Mouse (Mus musculus): ENCODE results near the gene Psme4. TPM values are rescaled to one million over a fixed set of nuclear protein-coding genes. Genes with fewer than 3 reads are reported as not detected.
"Not testable (repeated sequence)": the region's sequence is repeated elsewhere in the genome, so short reads cannot be mapped to it uniquely, and the experiment has no call there.

The Psme4 gene
- polyA plus RNA-seq (2015; fragmentation: Nextera tagmentation; extraction: Ambion mirVana) = 7.6 and 9.2 TPM in 2 replicates

DNA sequence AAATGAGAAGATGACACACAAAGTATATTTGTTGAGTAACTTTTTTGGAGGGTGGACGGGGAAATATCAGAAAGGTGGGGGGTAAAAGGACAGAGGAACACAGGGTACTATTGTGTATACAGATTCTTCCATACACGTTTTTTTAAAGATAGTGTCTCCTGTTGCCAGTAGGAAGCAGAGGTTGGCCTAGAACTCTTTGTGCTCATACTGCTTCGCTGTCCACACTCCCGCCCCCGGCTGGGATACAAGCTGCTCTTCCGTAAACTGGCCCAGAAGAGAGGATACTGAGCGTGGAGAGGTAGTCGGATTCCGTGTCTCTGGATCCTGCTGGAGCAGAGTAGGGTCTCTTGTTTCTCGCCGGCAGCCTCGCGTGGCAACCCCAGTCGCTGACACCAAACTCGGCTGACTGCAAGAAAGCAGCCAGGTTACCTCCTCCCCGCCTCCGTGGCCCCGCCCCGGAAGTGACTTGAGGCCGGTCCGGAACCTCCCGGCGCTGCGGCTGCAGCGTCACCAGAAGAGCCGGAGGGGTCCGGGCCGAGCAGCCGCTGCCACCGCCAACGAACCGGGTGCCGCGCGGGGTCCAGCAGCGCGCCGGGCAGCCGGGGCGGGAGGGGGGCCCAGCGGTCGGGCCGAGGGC is at the start of gene Psme4:
Gene Psme4 (plus strand): TSS at position 460 of the 637 bp plus-strand sequence.
- H3K9me3 ChIP-seq (replicated peaks) = no peaks in the 10 kb centered on the region
- H3K4me2 ChIP-seq = peak within 1 kb of the TSS; percentile 83
- under 1% methylated on average over 37 of the region's 43 CpGs for WGBS (ENCODE audit: insufficient replicate concordance)
- peak within 1 kb of the TSS; percentile 100 for H3K9ac ChIP-seq
- no peaks in the 10 kb centered on the region for H3K36me3 ChIP-seq (replicated peaks)
- ATAC-seq (ENCODE audit: insufficient read depth) = peak; percentile 94
- H3K27ac ChIP-seq (replicated peaks) = peak within 1 kb of the TSS; percentile 89
- H3K27me3 ChIP-seq = no peaks in the 10 kb centered on the region
- H3K4me1 ChIP-seq (replicated peaks) = peaks cover 30% of the 10 kb centered on the region
- H3K4me3 ChIP-seq (replicated peaks) = peak within 1 kb of the TSS; percentile 100

GRCm38 (mm10) chr11:30723438-30723837 is 48.1 kb upstream of the Psme4 start:
- Histone ChIP-seq H3K9me3 (replicated peaks) (no peaks in the 10 kb centered on the region), H3K27me3 (no peaks in the 10 kb centered on the region), H3K4me3 (replicated peaks) (no peak overlapping the region), H3K9ac (no peak overlapping the region), H3K27ac (replicated peaks) (no peak overlapping the region), H3K4me2 (no peak overlapping the region), H3K36me3 (replicated peaks) (no peaks in the 10 kb centered on the region), H3K4me1 (replicated peaks) (no peaks in the 10 kb centered on the region)
- WGBS (ENCODE audit: insufficient replicate concordance) = 40% methylated on average over 5 of the region's 5 CpGs
- no peak for ATAC-seq (ENCODE audit: insufficient read depth)

DNA sequence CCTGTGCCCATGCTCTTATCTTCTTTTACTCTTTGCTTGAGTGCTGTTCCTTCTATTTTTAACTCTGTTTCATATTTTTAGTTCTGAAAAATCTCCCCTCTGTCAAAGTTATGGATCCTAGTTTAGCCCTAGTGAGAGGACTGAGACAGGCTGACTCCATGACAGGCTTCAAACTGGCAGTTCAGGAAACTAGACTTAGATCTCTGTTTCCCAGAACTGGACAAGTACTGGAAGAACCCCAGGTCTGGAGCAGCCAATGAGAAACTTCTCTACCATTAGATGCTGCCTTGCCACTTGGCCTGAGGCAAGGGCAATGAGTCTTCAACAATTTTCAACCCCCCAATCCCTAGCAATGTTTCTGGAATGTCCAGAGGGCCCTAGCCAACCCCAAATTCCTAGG is 40.8 kb upstream of the Psme4 start:
- Histone ChIP-seq H3K9me3 (replicated peaks) (no peaks in the 10 kb centered on the region), H3K36me3 (replicated peaks) (no peaks in the 10 kb centered on the region), H3K4me2 (no peak overlapping the region), H3K4me3 (replicated peaks) (no peak overlapping the region), H3K27ac (replicated peaks) (no peak overlapping the region), H3K9ac (no peak overlapping the region), H3K4me1 (replicated peaks) (no peaks in the 10 kb centered on the region), H3K27me3 (no peaks in the 10 kb centered on the region)
- ATAC-seq (ENCODE audit: insufficient read depth) = no peak

GRCm38 (mm10) chr11:30733376-30733775 is 38.1 kb upstream of the Psme4 start:
- Histone ChIP-seq H3K27me3 (no peaks in the 10 kb centered on the region), H3K36me3 (replicated peaks) (no peaks in the 10 kb centered on the region), H3K4me3 (replicated peaks) (no peak overlapping the region), H3K9ac (no peak overlapping the region), H3K9me3 (replicated peaks) (no peaks in the 10 kb centered on the region), H3K4me1 (replicated peaks) (no peaks in the 10 kb centered on the region), H3K4me2 (no peak overlapping the region), H3K27ac (replicated peaks) (no peak overlapping the region)
- no peak for ATAC-seq (ENCODE audit: insufficient read depth)

- Histone ChIP-seq H3K4me3 (replicated peaks) (no peak overlapping the region), H3K4me1 (replicated peaks) (no peaks in the 10 kb centered on the region), H3K27ac (replicated peaks) (no peak overlapping the region), H3K4me2 (no peak overlapping the region), H3K27me3 (no peaks in the 10 kb centered on the region), H3K9me3 (replicated peaks) (no peaks in the 10 kb centered on the region), H3K36me3 (replicated peaks) (no peaks in the 10 kb centered on the region), H3K9ac (no peak overlapping the region)
- no peak for ATAC-seq (ENCODE audit: insufficient read depth)
Observed at GRCm38 (mm10) chr11:30743991-30744390, 27.5 kb upstream of the Psme4 start.

- WGBS (ENCODE audit: insufficient replicate concordance) = 54% methylated on average over 3 of the region's 3 CpGs
- H3K36me3 ChIP-seq (replicated peaks) = no peaks in the 10 kb centered on the region
- no peak overlapping the region for H3K4me2 ChIP-seq
- H3K9ac ChIP-seq = no peak overlapping the region
- H3K27ac ChIP-seq (replicated peaks) = no peak overlapping the region
- no peaks in the 10 kb centered on the region for H3K4me1 ChIP-seq (replicated peaks)
- H3K27me3 ChIP-seq = peaks cover 14% of the 10 kb centered on the region
- H3K4me3 ChIP-seq (replicated peaks) = no peak overlapping the region
- H3K9me3 ChIP-seq (replicated peaks) = no peaks in the 10 kb centered on the region
- ATAC-seq (ENCODE audit: insufficient read depth) = no peak
Observed at GRCm38 (mm10) chr11:30748938-30749337, 22.6 kb upstream of the Psme4 start.

GRCm38 (mm10) chr11:30749587-30749986 is 21.9 kb upstream of the Psme4 start:
- Histone ChIP-seq H3K36me3 (replicated peaks) (no peaks in the 10 kb centered on the region), H3K27me3 (peaks cover 18% of the 10 kb centered on the region), H3K27ac (replicated peaks) (no peak overlapping the region), H3K9ac (no peak overlapping the region), H3K9me3 (replicated peaks) (no peaks in the 10 kb centered on the region), H3K4me1 (replicated peaks) (no peaks in the 10 kb centered on the region), H3K4me2 (no peak overlapping the region), H3K4me3 (replicated peaks) (no peak overlapping the region)
- WGBS (ENCODE audit: insufficient replicate concordance) = 53% methylated on average over 3 of the region's 3 CpGs
- ATAC-seq (ENCODE audit: insufficient read depth) = no peak

- Histone ChIP-seq H3K4me2 (no peak overlapping the region), H3K27ac (replicated peaks) (no peak overlapping the region), H3K36me3 (replicated peaks) (no peaks in the 10 kb centered on the region), H3K27me3 (peaks cover 24% of the 10 kb centered on the region), H3K4me3 (replicated peaks) (no peak overlapping the region), H3K4me1 (replicated peaks) (no peaks in the 10 kb centered on the region), H3K9ac (no peak overlapping the region), H3K9me3 (replicated peaks) (no peaks in the 10 kb centered on the region)
- ATAC-seq (ENCODE audit: insufficient read depth) = no peak
- 67% methylated on average over 3 of the region's 3 CpGs for WGBS (ENCODE audit: insufficient replicate concordance)
Observed at GRCm38 (mm10) chr11:30750039-30750823, 21.3 kb upstream of the Psme4 start.

DNA sequence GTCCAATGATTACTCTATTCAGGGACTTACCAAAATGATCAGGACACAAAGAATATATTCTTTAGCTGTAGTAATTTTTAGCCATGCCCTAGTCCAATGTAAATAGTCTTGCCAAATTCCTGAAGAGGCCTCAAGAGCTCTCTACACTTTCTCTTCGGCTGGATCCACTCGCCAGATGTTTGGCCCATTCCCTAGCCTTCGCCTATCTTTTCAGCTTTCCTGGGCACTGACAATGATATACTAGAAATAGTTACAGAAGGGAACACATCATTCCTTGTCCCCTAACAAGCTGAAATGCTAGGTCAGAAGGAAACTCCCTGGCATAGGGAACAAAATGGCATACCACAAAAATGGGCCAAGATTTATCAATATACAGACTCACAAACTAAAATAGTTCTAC is 18.6 kb upstream of the Psme4 start:
- Histone ChIP-seq H3K27me3 (peaks cover 41% of the 10 kb centered on the region), H3K9ac (no peak overlapping the region), H3K4me3 (replicated peaks) (no peak overlapping the region), H3K36me3 (replicated peaks) (no peaks in the 10 kb centered on the region), H3K4me2 (no peak overlapping the region), H3K9me3 (replicated peaks) (no peaks in the 10 kb centered on the region), H3K27ac (replicated peaks) (no peak overlapping the region), H3K4me1 (replicated peaks) (no peaks in the 10 kb centered on the region)
- no peak for ATAC-seq (ENCODE audit: insufficient read depth)
- 66% methylated on average over 3 of the region's 3 CpGs for WGBS (ENCODE audit: insufficient replicate concordance)

DNA sequence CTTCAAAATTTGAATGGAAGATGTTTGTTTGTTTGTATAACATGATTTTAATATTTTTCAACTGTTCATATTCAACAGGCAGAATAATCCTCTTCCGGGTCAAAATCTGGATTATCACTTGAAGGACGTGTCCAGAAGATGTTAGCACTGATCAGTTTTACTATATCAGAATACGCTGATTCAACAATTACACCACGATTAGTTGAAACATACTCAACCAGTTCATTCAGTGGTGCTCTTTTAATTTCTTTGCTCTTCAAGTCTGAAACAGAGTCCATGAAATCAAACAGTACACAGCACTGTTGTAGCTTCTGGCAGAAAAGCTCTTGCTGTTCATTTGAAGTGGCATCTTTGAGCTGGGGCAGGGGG is 17.1 kb upstream of the Psme4 start:
- peak overlapping the region; percentile 40 for H3K4me3 ChIP-seq (replicated peaks)
- H3K27me3 ChIP-seq = peaks cover 41% of the 10 kb centered on the region
- peak overlapping the region; percentile 67 for H3K4me2 ChIP-seq
- WGBS (ENCODE audit: insufficient replicate concordance) = 44% methylated on average over 4 of the region's 4 CpGs
- H3K9me3 ChIP-seq (replicated peaks); ATAC-seq (ENCODE audit: insufficient read depth); H3K27ac ChIP-seq (replicated peaks); H3K36me3 ChIP-seq (replicated peaks); H3K9ac ChIP-seq; H3K4me1 ChIP-seq (replicated peaks): not testable (repeated sequence)

GRCm38 (mm10) chr11:30754855-30755530 is 16.5 kb upstream of the Psme4 start:
- no peaks in the 10 kb centered on the region for H3K4me1 ChIP-seq (replicated peaks)
- WGBS (ENCODE audit: insufficient replicate concordance) = 2% methylated on average over 62 of the region's 66 CpGs
- H3K27me3 ChIP-seq = peaks cover 41% of the 10 kb centered on the region
- no peaks in the 10 kb centered on the region for H3K36me3 ChIP-seq (replicated peaks)
- peak overlapping the region; percentile 40 for H3K4me3 ChIP-seq (replicated peaks)
- H3K9me3 ChIP-seq (replicated peaks) = no peaks in the 10 kb centered on the region
- no peak overlapping the region for H3K27ac ChIP-seq (replicated peaks)
- no peak overlapping the region for H3K9ac ChIP-seq
- ATAC-seq (ENCODE audit: insufficient read depth) = no peak
- peak overlapping the region; percentile 67 for H3K4me2 ChIP-seq
